Mouse (Mus musculus): ENCODE data around the gene E130116L18Rik.
"Not testable (repeated sequence)": the region's sequence is repeated elsewhere in the genome, so short reads cannot be mapped to it uniquely, and the experiment has no call there.

E130116L18Rik gene

GRCm38 (mm10) chr5:25222752-25223702, at the start of gene E130116L18Rik:
E130116L18Rik (minus strand) TSS chr5:25223153.
- DNase-seq = peak; percentile 91

DNA sequence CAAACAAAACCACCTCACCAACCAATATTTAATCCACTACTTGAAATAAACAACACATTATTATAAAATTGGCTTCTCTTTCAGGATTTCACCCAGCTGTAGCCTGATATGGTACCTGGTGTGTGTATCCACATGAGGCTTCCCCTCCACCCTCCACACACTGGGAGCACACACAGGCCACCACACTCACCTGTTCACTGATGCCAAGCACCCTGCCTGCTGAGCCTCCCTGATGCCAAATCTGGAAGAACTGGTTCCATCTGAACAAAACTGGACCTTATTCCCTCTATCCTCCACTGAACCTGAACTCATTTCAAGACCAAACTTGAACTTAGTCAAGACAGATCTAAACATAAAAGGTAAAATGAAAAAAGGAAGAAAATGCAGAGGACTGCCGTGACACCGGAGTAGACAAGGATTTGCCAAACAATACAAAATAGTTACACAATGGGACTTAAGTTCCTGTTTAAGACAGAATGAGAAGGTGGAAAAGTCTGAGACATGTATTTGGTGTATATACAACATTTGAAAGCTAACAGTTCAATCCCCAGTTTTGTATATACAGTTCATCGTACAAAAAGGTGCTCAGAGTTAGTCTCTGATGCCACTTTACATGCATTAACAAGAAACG, 45.4 kb upstream of the E130116L18Rik start:
- no peak for DNase-seq

DNA sequence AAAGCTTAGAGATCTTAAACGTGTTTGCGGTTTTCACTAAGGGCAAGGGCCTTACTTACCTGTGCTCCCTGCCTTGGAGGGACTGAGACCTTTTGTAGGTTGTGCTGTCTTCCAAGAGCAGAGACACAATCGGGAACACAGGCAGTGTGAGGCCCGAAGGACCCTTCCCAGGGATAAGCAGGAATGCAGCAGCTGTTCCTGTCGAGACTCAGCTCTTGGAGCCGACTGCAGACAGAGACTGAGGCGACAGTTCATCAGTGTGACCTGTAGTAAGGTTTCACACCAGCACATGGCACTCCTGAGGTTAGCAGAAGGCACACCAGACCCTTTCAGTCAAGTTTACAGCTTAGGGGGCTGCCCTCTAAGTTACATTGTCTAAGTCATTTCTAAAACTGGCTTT, 39.3 kb upstream of the E130116L18Rik start:
- DNase-seq = no peak

DNA sequence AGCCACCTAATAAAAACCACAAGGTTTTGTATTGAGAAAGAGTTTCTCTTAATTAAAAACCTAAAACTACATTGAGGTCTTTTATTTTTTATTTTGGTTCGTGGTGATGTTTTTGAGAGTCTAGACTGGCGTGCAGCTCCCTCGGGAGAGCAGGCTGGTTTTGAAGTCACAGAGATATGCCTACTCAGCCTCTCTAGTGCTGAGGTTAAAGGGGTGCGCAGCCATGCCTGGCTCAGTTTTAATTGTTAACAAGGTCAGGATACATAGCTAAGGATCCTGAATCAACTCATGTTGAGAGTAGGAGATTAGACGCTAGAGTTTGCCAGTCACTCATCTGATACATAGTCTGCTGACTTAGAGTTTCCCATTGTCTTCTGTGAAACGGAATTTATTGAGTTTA, 38.5 kb upstream of the E130116L18Rik start:
- no peak for DNase-seq

- no peak for DNase-seq
These were observed 33.7 kb upstream of the E130116L18Rik start for GRCm38 (mm10) chr5:25256686-25257085.

DNA sequence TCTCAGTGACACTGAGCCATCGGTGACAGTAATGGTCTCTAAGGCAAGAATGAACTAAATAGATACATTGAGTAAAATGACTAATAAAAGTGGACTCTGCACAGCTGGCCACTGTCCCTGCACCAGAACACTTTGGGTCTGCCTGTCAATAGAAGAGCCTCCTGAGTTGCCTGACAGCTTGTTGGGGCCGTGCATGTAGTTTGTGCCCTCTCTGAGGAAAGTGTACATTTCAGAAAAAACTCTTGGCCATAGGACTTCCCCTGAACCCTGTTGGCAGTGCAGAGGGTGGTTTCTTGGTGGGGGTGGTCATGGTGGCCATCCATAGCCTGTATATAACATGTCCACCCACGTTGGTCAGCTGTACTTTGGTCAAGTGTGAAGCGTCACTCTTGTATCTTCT, 31.5 kb upstream of the E130116L18Rik start:
- no peak for DNase-seq

DNA sequence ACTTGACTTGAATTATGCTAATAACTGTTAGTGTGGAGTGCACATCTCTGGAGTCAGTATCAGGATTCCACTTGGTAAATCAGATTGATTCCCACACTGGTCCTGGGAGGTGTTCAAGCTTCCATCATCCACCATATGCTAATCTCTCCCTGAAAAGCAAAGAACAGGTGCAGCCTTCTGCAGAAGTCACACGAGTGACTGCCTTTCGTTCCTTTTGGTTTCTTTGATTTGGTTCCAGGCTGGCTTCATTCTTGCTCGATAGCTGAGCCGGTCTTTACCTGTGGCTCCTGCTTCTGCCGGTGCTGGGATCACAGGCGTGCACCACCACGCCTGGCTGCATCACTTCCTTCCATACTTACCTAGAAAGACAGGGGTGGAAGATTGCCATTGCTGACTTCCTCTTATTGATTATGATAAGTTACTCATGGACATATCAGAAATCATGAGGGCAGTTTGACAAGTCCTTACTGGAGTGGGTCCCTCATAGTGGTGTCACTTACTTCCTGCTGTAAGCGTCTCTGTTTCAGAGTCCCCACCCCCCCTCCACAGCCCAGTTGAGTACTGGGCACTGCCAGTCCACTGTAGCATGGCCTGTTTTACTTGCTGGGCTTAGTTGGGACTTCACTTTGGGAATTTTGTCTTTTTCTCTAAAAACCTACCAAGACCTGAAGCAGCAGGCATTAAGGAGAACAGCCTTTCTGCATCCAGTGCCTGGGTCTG, 30.0 kb upstream of the E130116L18Rik start:
- DNase-seq = no peak

- DNase-seq = no peak
These were observed 29.5 kb upstream of the E130116L18Rik start for GRCm38 (mm10) chr5:25252423-25252822.

- no peak for DNase-seq
These were observed 24.1 kb upstream of the E130116L18Rik start for GRCm38 (mm10) chr5:25247036-25247435.

DNA sequence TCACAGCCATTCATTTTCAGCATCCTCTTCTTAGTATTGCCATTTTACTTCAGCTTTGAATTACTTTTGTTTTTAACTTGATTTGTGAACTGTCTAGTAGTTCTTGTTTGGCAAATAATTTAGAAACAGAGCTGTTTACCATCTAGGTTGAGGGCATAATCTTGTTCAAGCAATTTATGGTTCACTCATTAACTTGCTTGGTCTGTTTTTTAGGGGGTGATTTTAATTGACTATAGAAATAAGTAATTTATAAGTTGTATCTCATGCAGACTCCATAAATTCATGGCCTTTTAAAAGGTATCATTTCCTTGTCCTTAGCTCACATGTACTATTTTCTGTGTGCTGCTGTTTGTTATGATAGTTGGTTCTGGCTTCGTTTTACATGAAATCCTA, 23.5 kb upstream of the E130116L18Rik start:
- no peak for DNase-seq

DNA sequence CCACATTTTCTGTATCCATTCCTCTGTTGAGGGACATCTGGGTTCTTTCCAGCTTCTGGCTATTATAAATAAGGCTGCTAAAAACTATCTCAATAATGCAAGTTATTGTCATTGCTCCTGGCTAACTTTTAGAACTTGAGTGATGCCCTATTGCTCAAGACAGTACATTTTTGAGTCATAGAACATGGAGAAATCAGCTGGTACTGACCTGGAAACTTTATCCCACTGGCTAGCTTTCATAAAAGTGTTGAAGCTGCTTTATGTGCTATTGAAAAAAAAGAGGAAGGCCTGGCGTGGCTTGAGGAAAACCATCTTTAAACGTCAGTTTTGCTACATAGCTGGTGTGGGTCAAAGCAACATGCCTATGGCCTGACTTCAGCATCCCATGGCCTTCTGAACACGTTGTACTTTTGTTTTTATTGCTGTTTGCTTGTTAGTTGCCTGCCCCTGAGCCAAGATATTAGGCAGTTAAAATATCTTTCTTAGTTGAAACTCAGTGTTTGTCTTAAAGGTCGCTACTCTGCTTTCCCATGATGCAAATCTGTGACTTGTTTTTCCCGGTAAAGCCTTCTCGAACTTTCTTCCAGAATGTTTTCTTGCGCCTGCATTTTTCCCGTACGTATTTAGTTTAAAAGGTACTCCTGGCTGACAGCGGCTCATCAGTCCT, 23.0 kb upstream of the E130116L18Rik start:
- no peak for DNase-seq

GRCm38 (mm10) chr5:25243101-25243500, 20.1 kb upstream of the E130116L18Rik start:
- no peak for DNase-seq

- not testable (repeated sequence) for DNase-seq
These were observed 1.4 kb upstream of the E130116L18Rik start for GRCm38 (mm10) chr5:25224377-25224776.

GRCm38 (mm10) chr5:25221604-25222003, 1.3 kb downstream of the E130116L18Rik start, which contains the start of gene Galnt11:
Galnt11 (plus strand) TSS chr5:25221904.
- DNase-seq = no peak

DNA sequence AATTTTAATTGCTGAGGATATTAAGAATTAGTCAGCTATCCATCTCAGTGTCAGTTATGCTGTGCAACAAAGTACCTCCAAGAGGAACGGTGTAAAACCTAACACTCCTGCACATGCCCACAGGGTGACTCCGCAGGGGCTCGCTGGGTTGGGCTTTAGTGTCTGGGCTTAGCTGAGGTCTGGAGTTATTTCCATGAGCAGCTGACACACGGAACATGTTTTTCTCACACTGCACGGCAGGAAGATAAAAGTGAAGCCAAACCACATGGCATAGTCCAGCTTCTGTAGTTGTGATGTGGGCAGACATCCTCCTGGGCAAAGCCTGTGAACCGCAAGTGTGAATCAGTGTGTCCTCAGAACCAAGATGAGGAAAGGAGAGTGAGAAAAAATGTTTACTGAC, 7.9 kb downstream of the E130116L18Rik start:
- no peak for DNase-seq

DNA sequence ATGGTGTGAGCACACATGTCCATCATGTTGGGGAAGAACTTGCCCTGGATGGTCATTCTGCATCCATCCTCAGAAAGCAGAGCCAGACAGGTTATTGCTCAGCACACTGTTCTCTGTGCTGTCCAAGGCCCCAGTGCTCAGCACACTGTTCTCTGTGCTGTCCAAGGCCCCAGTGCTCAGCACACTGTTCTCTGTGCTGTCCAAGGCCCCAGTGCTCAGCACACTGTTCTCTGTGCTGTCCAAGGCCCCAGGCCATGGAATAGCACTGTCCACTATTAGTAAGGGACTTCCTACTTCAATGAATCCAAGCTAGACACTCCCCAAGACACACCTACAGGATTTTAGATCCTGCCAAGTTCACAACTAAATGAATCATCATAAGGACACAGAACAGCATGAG, 9.7 kb downstream of the E130116L18Rik start:
- not testable (repeated sequence) for DNase-seq

GRCm38 (mm10) chr5:25211872-25212271, 11.1 kb downstream of the E130116L18Rik start:
- no peak for DNase-seq

DNA sequence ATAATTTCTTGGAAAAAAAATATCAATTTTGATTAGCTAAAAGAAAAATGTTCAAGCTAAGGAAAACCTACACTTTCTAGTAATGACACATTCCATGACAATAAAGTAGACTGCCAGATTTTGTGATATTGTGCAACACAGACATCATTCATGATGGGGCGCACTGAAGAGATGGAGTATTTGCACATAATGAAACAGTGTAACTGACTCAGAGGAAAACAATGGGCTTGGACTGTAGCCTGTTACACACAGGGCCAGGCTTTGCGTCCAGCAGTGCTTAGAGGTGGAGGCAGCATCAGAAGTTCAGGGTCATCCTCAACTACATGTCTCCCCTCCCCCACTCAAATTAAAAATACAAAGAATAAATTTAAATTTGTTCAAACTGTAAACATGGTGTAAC, 32.4 kb downstream of the E130116L18Rik start:
- DNase-seq = no peak

GRCm38 (mm10) chr5:25188802-25189201, 34.2 kb downstream of the E130116L18Rik start:
- no peak for DNase-seq

DNA sequence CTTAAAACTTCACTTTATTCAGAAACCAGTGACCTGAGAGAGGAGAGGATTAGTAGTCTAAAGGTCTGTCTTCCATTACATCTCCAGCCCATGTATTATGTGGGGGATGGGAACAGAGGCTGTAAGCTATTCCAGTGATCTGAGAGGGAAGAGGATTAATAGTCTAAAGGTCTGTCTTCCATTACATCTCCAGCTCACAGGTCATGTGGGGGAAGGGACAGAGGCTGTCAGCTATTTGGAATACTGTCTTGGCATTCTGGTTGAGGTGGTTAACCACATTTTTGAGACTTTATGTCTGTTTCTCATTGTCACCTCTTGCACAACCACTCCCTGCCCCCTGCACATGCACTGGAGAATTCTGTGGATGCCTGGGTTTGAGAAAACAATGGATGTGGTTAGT, 35.2 kb downstream of the E130116L18Rik start:
- DNase-seq = no peak

DNA sequence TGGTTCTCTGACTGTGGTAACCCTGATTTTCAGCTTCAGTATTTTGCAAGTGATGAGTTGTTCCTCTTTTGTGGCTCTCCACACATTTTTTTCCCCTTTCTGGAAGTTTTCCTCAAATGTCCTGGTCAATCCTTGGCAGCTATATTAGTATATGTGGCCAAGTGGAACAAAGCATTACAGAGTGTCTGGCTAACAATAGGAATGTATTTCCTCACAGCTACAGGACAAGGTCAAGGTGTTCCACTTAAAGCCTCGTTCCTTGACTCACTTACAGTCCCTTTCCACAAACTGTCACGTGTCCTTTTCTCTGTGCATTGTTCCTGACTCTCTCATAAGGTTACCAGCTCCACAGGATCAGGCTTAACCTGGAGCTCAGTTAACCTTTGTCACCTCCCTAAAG, 38.4 kb downstream of the E130116L18Rik start:
- no peak for DNase-seq

GRCm38 (mm10) chr5:25183595-25183994, 39.4 kb downstream of the E130116L18Rik start:
- no peak for DNase-seq

DNA sequence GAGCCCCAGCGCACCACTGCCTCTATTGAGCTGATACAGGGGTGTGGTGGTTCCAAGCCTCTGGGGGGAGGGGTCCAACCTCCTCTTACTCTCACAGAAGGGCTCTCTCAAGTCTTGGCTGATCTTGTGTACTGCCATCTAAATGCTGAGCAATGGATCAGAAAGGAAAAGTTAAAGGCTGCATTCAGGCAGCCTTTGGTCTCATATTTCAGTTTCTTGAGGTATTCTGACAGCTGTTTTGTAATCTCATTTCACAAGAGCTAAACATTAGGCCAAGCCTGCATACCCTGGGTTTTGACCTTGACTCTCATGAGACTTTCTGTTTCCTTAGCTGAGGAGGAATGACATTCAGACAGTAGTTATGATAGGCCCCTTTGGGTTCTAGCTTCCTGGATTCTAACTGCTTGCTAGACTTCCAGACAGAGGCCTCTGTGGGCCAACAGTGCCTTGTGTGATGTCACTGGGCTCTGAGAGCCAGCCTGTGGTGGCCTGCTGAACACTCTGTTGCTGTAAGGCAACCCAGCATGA, 41.9 kb downstream of the E130116L18Rik start, which contains the start of gene Galntl5:
Gene Galntl5, plus strand, starts transcription at position 457 of the 528 bp plus-strand sequence.
- no peak for DNase-seq

Data from cerebellum, adult 11 months (tissue).